Mouse (Mus musculus): Measurements from ENCODE around the gene Slc27a3. TPM values are rescaled to one million over a fixed set of nuclear protein-coding genes. Genes with fewer than 3 reads are reported as not detected.

Slc27a3 gene
- total and polyA plus RNA-seq, 3 experiments: 1.3 to 2.6 (median 1.9) TPM

GRCm38 (mm10) chr3:90391941-90392340 lies 2.2 kb upstream of the Slc27a3 start:
- H3K4me3 ChIP-seq (replicated peaks in 1 of 3; ENCODE audit: low read depth in 2 of 3, low read length in 2 of 3, poor library complexity in 1 of 3): no peak overlapping the region
- in situ Hi-C loops (cut with MboI; ENCODE audit: low pct_ligation_motif_present, low pct_unique_long_range_greater_than_20kb, low sequenced_read_pairs): no loop called here
- no peaks in the 10 kb centered on the region for H3K79me2 ChIP-seq (replicated peaks; ENCODE audit: control insufficient read depth, extremely low read depth, insufficient read depth, poor library complexity, severe bottlenecking)
- H3K27me3 ChIP-seq (replicated peaks): no peaks in the 10 kb centered on the region
- TF ChIP-seq KAT2A (IDR thresholded peaks at IDR 0.05; ENCODE audit: insufficient replicate concordance, low read length) (no peak), MXI1 (IDR thresholded peaks at IDR 0.05; ENCODE audit: low read depth, low read length) (no peak), SIN3A (IDR thresholded peaks at IDR 0.05; ENCODE audit: low read length) (no peak), PAX5 (IDR thresholded peaks at IDR 0.05; ENCODE audit: low read length) (no peak), USF1 (IDR thresholded peaks at IDR 0.05; ENCODE audit: low read depth, low read length) (no peak), MAFK (IDR thresholded peaks at IDR 0.05; ENCODE audit: insufficient replicate concordance, low read length) (no peak), POLR2AphosphoS2 (IDR thresholded peaks at IDR 0.05; ENCODE audit: low read depth, low read length) (no peak), ZC3H11A (IDR thresholded peaks at IDR 0.05; ENCODE audit: low read depth, low read length) (no peak), HCFC1 (IDR thresholded peaks at IDR 0.05; ENCODE audit: low read depth, low read length) (no peak), EP300 (IDR thresholded peaks at IDR 0.05; ENCODE audit: low read length) (no peak), ZKSCAN1 (IDR thresholded peaks at IDR 0.05; ENCODE audit: borderline replicate concordance, low read depth, low read length) (no peak), E2F4 (IDR thresholded peaks at IDR 0.05; ENCODE audit: insufficient replicate concordance, low read depth, low read length) (no peak)
- no peak overlapping the region for H3K9ac ChIP-seq (ENCODE audit: insufficient read depth, low read depth)
- dilution Hi-C loops (cut with MboI; ENCODE audit: extremely low pct_ligation_motif_present, extremely low pct_unique_long_range_greater_than_20kb, low sequenced_read_pairs): no loop called here
- H3K4me1 ChIP-seq (ENCODE audit: control insufficient read depth in 1 of 2, insufficient read depth in 2 of 2): peaks cover 3 to 14% of the 10 kb centered on the region in 2 experiments; a peak in 2 of 4 replicates
- no peak overlapping the region for H3K4me2 ChIP-seq (ENCODE audit: insufficient read depth, low read depth, poor library complexity, severe bottlenecking)
- H3K36me3 ChIP-seq (replicated peaks in 1 of 2; ENCODE audit: control insufficient read depth in 1 of 2, insufficient read depth in 1 of 2, low read length in 1 of 2): peaks cover 93 to 100% of the 10 kb centered on the region in 2 experiments
- H3K9me3 ChIP-seq (replicated peaks; ENCODE audit: low read length): no peaks in the 10 kb centered on the region
- DNase-seq (ENCODE audit: extremely low read depth): no peak
- H3K27ac ChIP-seq (ENCODE audit: insufficient read depth, low read depth): no peak overlapping the region

DNA sequence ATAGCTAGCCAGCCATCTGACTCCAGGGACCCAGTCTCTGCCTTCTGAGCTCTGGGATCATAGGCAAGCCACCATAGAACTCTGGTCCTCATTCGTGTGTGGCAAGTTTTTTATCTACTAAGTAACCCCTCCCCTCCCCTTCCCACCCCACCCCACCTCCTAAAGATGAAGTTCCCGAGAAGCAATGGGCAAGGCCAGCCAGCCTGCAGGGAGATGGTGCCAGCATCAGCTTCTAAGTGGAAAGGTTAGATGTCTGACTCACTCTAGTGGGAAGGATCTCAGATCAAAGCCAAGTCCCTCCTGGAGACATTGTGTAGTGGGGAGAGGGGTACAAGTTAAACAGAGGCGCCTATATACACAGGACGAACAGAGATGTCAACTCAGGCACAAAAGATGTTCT lies 1.3 kb upstream of the Slc27a3 start:
- dilution Hi-C loops (cut with MboI; ENCODE audit: extremely low pct_ligation_motif_present, extremely low pct_unique_long_range_greater_than_20kb, low sequenced_read_pairs) (no loop called here), in situ Hi-C loops (cut with MboI; ENCODE audit: low pct_ligation_motif_present, low pct_unique_long_range_greater_than_20kb, low sequenced_read_pairs) (no loop called here)
- no peak for DNase-seq (ENCODE audit: extremely low read depth)
- H3K36me3 ChIP-seq (replicated peaks in 1 of 2; ENCODE audit: control insufficient read depth in 1 of 2, insufficient read depth in 1 of 2, low read length in 1 of 2): peaks cover 93 to 100% of the 10 kb centered on the region in 2 experiments
- H3K79me2 ChIP-seq (replicated peaks; ENCODE audit: control insufficient read depth, extremely low read depth, insufficient read depth, poor library complexity, severe bottlenecking): no peaks in the 10 kb centered on the region
- H3K4me1 ChIP-seq (ENCODE audit: control insufficient read depth in 1 of 2, insufficient read depth in 2 of 2): peaks cover 3 to 14% of the 10 kb centered on the region in 2 experiments; a peak in 2 of 4 replicates
- H3K9ac ChIP-seq (ENCODE audit: insufficient read depth, low read depth): no peak overlapping the region
- H3K4me2 ChIP-seq (ENCODE audit: insufficient read depth, low read depth, poor library complexity, severe bottlenecking): no peak overlapping the region
- no peak overlapping the region for H3K27ac ChIP-seq (ENCODE audit: insufficient read depth, low read depth)
- no peak overlapping the region for H3K4me3 ChIP-seq (replicated peaks in 1 of 3; ENCODE audit: low read depth in 2 of 3, low read length in 2 of 3, poor library complexity in 1 of 3)
- no peaks in the 10 kb centered on the region for H3K9me3 ChIP-seq (replicated peaks; ENCODE audit: low read length)
- no peaks in the 10 kb centered on the region for H3K27me3 ChIP-seq (replicated peaks)
- no peak for TF ChIP-seq MAZ (IDR thresholded peaks at IDR 0.05; ENCODE audit: low read depth, low read length)
- no peak for TF ChIP-seq EP300 (IDR thresholded peaks at IDR 0.05; ENCODE audit: low read length)
- TF ChIP-seq ZMIZ1 (IDR thresholded peaks at IDR 0.05; ENCODE audit: low read depth, low read length): no peak
- no peak for TF ChIP-seq IRF4 (IDR thresholded peaks at IDR 0.05; ENCODE audit: low read depth, low read length)
- TF ChIP-seq MEF2A (IDR thresholded peaks at IDR 0.05; ENCODE audit: borderline replicate concordance, low read depth, low read length): no peak
- no peak for TF ChIP-seq POLR2A (IDR thresholded peaks at IDR 0.05; ENCODE audit: low read depth, low read length)
- TF ChIP-seq MYC (IDR thresholded peaks at IDR 0.05; ENCODE audit: low read depth, low read length): no peak
- TF ChIP-seq PAX5 (IDR thresholded peaks at IDR 0.05; ENCODE audit: low read length): no peak
- no peak for TF ChIP-seq ZNF384 (IDR thresholded peaks at IDR 0.05; ENCODE audit: low read depth, low read length)
- no peak for TF ChIP-seq CHD2 (IDR thresholded peaks at IDR 0.05; ENCODE audit: low read length)
- TF ChIP-seq NELFE (IDR thresholded peaks at IDR 0.05; ENCODE audit: low read depth, low read length): no peak

All from CH12.LX (cell line).